Mouse (Mus musculus) embryo, embryonic 10 days (tissue): ENCODE data around the gene Slirp.
"Not testable (repeated sequence)": the region's sequence is repeated elsewhere in the genome, so short reads cannot be mapped to it uniquely, and the experiment has no call there.

Source experiments
- DNase-seq: peaks from one replicate; pipeline ENCODE4 v3.0.0-alpha.2; 2015; ENCODE audit warnings: low spot score

Gene Slirp

DNA sequence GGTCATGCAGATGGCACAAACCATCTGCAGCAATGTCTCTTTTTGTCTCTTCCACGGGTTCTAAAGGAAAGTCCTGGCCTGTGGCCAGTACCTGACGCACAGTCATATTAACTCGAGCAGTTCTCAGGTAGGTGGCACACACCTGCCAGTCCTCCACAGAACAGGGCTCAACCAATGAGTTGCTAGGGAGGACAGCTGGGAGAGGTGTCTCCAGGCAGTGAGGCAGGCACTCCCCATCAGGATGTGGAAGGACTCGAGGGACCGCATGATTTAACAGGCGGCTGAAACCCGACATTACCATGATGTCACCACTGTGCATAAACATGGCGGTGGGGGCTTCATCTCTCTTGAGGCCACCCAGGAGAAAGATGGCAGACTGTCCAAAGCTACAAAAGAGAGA is 14.8 kb upstream of the Slirp start:
- no peak for DNase-seq

DNA sequence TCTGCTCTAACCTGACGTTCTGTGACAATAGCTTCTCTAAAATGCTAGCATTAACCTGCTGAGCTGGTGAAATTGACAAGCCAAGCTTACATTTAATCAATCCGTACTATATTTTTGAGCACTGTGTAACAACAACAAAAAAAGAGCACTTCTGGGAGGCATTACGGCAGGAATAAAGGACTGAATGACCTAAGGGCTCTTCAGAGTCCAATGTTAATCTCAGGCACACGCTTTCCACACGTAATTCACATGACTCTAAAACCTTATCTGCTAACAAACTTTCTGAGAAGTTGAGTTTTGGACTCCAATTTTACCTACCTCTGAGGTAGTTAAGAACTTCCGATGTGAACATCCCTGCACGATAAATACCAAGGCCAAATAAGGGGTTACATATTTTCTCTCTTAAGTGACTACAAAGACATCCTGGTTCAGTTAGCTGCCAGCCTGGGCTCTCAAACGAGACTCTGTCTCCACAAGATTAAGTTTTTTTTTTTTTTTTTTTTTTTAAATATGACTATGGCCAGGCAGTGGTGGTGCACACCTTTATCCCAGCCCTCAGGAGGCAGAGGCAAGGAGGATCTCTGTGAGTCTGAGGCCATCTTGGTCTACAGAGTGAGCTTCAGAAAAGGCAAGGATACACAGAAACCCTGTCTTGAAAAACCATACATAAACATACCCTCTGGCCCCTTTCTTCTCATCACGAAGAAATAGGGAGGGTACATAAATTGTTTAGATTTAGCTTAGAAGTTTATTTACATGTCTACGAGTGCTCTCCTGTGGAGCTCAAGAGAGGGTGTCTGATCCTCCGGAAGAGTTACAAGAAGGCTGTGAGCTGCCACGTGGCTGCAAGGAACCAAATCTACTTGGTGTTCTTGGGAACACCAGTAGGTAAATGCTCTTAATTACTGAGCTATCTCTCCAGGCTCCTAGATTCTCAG is 1.2 kb upstream of the Slirp start:
- peak; percentile 49 for DNase-seq

DNA sequence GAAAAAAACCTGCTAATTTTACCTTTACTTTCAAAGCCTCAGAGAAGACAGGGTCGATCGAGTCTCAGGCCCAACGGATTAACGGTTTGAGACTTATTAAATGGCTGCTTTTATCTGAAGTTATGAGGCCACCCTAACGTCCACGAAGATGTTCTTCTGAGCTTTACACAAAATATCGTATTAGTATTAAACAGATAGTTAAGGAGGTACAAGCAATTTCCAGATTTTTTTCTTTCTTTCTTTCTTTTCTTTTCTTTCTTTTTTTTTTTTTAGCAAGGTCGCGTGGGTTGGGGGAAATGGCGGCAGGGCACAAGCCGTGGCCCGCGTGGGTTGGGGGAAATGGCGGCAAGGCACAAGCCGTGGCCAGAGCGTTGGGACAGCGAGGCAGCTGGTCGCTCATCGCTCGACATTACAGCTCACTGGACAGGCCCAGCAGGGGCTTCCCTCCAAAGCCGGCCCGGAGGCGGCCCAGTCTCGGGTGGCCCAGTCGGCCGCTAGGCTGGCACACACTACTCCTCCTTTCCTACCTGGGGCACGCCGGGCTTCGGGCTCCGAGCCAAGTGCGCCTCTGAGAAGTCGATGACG is 489 bp upstream of the Slirp start:
- peak; percentile 73 for DNase-seq

DNA sequence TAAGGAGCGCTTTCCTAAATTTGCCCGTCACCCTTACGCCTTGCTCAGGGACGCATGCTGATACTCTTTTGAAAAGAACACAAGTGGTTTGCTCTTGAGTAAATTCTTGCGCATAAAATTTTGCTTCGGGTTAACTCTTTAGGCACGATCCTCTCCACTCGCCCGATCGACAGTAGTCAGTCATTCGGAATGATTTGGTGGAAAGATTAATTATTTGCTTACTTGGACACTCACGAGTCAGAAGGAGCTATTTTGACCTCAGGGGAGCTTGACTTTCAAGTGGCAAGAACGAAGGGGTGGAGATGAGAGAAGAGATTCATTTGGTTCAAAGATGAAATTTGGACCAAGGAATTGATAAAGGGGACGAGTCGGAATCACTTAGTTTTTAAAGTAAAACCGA is 515 bp downstream of the Slirp start:
- no peak for DNase-seq

DNA sequence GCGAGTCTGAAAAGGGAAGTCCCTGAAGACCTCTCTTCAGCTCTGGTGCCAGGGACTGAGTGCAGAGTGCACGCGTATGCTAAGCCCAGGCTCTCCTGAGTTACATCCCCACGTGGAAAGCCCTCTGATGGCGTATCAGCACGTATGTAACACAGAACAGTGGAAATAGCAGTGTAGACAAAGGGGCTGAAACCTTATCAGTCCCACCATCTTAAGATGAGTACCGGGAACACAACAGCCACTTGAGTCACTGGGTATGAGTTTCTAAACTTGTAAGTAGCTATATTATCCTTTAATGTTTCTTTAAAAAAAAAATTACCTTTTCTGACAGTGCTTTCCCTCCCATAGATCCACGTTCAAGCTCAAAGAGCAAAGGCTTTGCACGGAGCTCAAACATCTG is 5.8 kb downstream of the Slirp start:
- DNase-seq = no peak

DNA sequence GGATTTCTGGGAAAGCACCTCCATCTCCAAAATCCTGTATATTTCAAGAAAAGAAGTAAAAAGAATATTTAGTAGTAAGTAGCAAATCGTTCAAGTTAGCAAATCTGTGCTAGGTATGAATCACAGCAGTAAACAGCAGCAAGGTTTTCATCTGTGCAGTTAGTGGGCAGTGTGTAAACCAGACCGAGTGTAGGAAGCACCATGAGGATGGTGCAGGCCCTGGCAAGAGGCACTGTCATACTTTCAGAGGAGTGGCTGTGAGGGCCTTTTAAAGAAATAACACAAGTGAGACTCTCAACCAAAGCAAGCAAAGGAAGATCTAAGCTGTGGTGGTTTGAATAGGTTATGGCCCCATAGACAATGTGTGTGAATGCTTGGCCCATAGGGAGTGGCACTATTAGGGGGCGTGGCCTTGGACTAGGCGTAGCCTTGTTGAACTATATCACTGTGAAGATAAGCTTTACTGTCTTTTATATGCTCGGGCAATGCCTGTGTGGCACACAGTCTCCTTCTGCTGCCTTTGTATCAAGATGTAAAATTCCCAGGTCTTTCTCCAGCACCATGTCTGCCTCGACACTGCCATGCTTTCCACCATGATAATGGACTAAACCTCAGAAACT is 21.1 kb downstream of the Slirp start:
- DNase-seq = no peak

DNA sequence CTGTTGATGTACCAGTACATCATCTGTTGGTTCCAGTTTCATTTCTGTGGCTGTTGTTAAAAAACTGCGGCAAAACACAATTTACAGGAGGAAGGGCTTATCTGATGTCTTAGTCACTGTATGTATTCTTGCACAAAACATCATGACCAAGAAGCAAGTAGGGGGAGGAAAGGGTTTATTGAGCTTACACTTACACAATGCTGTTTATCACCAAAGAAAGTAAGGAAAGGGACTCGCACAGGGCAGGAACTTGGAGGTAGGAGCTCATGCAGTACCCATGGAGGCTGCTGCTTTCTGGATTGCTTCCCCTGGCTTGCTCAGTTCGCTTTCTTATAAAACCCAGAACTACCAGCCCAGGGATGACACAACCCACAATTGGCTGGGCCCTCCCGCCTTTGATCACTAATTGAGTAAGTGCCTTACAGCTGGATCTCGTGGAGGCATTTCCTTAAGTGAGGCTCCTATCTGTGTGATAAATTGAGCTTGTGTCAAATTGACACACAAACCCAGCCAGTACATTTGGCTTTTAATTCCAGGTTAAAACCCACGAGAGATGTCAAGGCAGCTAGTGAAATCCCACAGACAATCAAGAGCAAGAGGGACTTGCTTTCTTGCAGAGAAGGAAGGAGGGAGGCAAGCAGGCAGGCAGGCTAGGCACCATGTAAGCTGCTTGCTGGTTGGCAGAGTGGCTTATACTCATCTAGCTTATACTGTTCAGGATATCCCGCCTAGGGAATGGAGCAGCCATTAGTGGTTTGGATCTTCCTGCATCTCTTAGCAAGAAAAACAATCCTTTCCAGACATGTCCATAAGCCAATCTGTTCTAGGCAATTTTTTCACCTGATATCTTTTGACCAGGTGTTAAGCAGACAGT is 26.8 kb downstream of the Slirp start:
- DNase-seq = peak; percentile 21

DNA sequence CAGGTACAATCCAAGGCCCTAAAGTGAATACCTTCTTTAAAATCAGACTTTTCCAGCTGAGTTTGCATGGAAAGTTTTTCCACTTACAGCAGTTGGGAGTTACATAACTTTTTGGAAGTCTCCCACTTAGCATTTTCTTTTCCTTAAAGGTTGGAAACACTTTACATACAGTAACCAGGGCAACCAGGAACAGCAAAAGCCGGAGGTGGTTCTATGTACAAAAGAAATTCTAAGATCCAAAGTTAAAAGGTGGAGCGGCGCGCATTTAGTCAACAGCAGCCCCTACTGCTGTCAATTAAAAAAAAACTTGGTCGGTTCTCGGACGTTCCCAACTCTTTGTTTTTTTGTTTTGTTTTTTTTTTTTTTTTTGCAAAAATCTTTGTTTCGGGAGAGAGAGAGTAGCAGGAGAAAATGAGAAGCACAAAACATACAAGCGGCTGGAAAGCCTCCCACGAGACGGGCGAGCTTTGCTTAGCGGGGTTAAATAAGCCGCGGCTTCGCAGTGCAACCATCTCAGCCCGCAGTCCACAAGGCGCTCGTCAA is 27.8 kb downstream of the Slirp start:
- no peak for DNase-seq

DNA sequence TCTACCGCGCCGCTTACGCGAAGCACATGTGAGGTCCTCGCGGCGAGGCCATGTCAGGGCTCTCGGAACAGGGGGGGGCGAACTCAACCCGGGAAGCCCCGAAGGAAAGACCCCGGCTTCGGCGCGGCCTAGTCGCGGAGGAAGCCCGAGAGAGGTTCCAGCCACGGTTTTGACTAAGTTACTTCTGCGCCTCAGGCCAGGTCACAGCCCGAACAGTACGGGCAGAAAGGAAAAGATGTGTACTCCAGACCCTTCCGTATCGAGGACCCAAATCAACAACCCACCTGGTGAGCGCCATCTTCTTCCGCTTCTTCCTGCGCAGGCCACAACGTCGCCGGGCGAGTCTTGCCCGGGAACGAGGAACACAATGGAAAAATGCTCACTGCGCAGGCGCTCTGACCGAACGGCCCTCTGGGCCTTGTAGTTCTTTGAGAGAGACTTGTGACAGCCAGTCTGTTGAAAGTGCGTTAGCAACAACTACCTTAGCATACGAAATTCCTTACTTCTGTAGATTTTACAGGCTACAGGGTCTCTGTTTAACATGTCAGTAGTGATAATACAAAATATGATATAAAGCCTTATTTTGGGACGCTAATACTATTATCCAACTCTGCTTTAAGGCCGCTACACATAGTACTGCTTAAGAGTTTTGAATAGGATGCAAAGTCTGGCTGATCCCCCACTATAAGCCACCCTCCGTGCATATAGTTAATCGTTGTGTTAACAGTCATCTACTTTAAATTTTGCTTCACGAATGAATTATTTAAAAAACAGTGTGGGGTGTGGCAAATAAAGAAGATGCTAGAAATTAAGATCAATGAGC is 28.5 kb downstream of the Slirp start, which contains the start of gene Snw1:
Gene Snw1, minus strand, starts transcription at position 311 of the 823 bp plus-strand sequence.
- DNase-seq = peak; percentile 96

DNA sequence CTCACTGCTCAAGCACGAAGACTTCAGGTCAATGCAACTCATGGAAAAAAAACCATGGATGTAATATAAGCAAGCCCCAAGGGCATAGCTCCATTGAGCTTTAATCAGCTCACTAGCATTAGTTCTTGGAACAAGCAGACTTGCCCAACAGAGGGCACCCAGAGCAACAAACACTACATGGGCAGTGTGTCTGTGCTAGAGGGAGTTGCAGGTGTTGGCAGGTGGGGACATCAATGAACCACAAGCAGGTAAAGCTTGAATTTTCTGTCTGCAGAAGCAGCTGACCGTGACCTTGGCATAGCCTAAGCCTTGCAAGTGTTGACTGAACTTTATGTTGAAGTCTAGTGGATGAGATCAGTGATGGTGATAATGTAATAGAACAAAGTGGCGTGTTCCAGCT is 31.1 kb downstream of the Slirp start:
- no peak for DNase-seq

DNA sequence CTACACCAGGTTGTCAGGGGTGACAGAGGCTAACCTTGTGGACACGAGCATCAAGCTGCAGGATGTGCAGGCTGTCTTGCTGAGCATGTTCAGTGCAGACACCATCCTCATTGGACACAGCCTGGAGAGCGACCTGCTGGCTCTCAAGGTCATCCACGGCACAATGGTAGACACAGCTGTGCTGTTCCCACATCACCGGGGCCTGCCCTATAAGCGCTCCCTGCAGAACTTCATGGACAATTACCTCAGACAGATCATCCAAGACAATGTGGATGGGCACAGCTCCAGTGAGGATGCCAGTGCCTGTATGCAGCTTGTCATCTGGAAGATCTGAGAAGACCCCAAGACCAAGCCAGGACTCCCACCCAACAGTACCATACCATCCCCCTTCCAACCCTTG is 38.8 kb downstream of the Slirp start:
- DNase-seq = not testable (repeated sequence)

DNA sequence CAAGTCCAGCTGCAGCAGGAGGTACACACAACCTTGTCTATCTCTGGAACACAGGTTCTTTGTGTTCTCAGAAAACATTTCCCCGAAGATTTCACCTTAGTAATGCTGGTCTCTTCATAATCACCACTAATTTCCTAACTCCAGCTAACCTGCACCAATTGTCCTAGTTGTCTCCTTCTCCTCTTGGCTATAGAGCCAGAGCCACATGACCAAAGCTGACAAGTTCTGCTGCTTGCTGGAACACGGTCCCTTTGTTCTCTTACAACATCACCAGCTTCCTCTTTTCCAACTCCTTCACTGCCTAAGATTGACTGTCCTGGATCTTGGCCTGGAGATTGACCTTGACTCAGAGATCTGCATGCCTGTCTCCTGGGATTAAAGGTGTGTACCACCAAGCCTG is 45.0 kb downstream of the Slirp start:
- not testable (repeated sequence) for DNase-seq

DNA sequence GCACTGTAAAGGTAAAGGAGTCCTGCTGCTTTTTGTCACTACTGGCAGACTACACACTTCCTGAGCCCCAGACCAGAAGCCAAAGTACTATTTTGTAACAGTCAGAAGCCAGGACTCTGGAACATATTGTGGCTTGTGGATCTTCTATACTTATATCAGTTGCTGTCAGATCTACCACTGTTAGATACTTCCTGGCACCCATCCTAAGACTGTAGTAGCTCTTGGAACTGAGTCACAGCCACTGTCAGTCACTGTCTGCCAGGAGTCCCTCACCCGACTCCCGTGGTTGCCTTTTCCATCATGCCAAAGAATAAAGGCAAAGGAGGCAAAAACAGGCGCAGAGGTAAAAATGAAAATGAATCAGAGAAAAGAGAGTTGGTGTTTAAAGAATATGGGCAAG is 50.7 kb downstream of the Slirp start, which contains the start of gene Gm5788:
Gene Gm5788, plus strand, starts transcription at position 301 of the 400 bp plus-strand sequence.
- not testable (repeated sequence) for DNase-seq
